Mouse (Mus musculus): Measurements from ENCODE around the gene Pax6. TPM values are rescaled to one million over a fixed set of nuclear protein-coding genes. Genes with fewer than 3 reads are reported as not detected.

The Pax6 gene
- total RNA-seq, 2 experiments from 2014 or later, result not detected

- no peak for DNase-seq (ENCODE audit: low spot score in 2 of 2)
These were observed 46.9 kb downstream of the Pax6 start for GRCm38 (mm10) chr2:105715409-105716115.

- no peak for DNase-seq (ENCODE audit: low spot score in 2 of 2)
These were observed 58.0 kb downstream of the Pax6 start for GRCm38 (mm10) chr2:105726657-105727056.

GRCm38 (mm10) chr2:105730704-105731103, 62.0 kb downstream of the Pax6 start:
- DNase-seq (ENCODE audit: low spot score in 2 of 2), result no peak

- no peak for DNase-seq (ENCODE audit: low spot score in 2 of 2)
These were observed 67.5 kb downstream of the Pax6 start for GRCm38 (mm10) chr2:105736166-105736565.

- DNase-seq (ENCODE audit: low spot score in 2 of 2), result no peak
These were observed 78.2 kb downstream of the Pax6 start for GRCm38 (mm10) chr2:105746896-105747295.

Other genes starting within 250 kb of the Pax6 start
- gene Elp4, start 235.7 kb downstream of the Pax6 start, total RNA-seq (2021), result 10 to 100 TPM; 11.3 to 12.9 TPM
- gene Immp1l, start 235.7 kb downstream of the Pax6 start, total RNA-seq (2021), result 10 to 100 TPM; 44.3 to 56.3 TPM

Measured in adrenal gland, adult 18-20 months (tissue).